Mouse (Mus musculus) embryonic facial prominence, embryonic 12.5 days (tissue): ENCODE measurements around the gene Thada. TPM values are rescaled to one million over a fixed set of nuclear protein-coding genes. Genes with fewer than 3 reads are reported as not detected.
"Not testable (repeated sequence)": the region's sequence is repeated elsewhere in the genome, so short reads cannot be mapped to it uniquely, and the experiment has no call there.

ENCODE experiments used
- ATAC-seq: fragments of 200-750 bp; cut with Nextera tagmentation; 2 replicates; pipeline ENCODE4 v1.8.0; 2017; ENCODE audit not compliant: insufficient number of reproducible peaks, insufficient read depth, low FRiP score, low TSS enrichment
- H3K27ac ChIP-seq: fragments of 300-500 bp; sonication (generic); 2 replicates; pipeline ENCODE4 v1.5.1; 2016; ENCODE audit warnings: mild to moderate bottlenecking
- H3K27me3 ChIP-seq: fragments of 300-500 bp; sonication (generic); 2 replicates; pipeline ENCODE4 v1.6.1; 2016; ENCODE audit warnings: mild to moderate bottlenecking, moderate library complexity
- H3K36me3 ChIP-seq: fragments of 300-500 bp; sonication (generic); 2 replicates; pipeline ENCODE4 v1.6.1; 2016; ENCODE audit warnings: mild to moderate bottlenecking
- H3K4me1 ChIP-seq: fragments of 300-500 bp; sonication (generic); 2 replicates; pipeline ENCODE4 v1.6.1; 2016
- H3K4me2 ChIP-seq: fragments of 300-500 bp; sonication (generic); replicated peaks from 2 replicates; pipeline ENCODE4 v1.6.1; 2016; ENCODE audit warnings: mild to moderate bottlenecking, moderate library complexity
- H3K4me3 ChIP-seq: fragments of 300-500 bp; sonication (generic); 2 replicates; pipeline ENCODE4 v1.5.1; 2016; ENCODE audit warnings: mild to moderate bottlenecking
- H3K9ac ChIP-seq: fragments of 300-500 bp; sonication (generic); 2 replicates; pipeline ENCODE4 v1.6.1; 2016; ENCODE audit warnings: mild to moderate bottlenecking, moderate library complexity
- H3K9me3 ChIP-seq: fragments of 300-500 bp; sonication (generic); 2 replicates; pipeline ENCODE4 v1.6.1; 2016; ENCODE audit warnings: mild to moderate bottlenecking, moderate library complexity
- WGBS: fragments of 180-500 bp; shearing (Covaris S2); methylation state at CpG from one replicate; pipeline ENCODE4 v1.1.7; 2016; 5-methylcytosine and 5-hydroxymethylcytosine counted together
- polyA plus RNA-seq: library from polyadenylated mRNA; unstranded; fragments of >200 nt; fragmentation: Nextera tagmentation; extraction: Ambion mirVana; gene quantifications from 2 replicates; pipeline ENCODE4 v1.2.1, GENCODE M21; 2016

Gene Thada
- polyA plus RNA-seq, 1 experiment from 2014 or later: 10.2 TPM

DNA sequence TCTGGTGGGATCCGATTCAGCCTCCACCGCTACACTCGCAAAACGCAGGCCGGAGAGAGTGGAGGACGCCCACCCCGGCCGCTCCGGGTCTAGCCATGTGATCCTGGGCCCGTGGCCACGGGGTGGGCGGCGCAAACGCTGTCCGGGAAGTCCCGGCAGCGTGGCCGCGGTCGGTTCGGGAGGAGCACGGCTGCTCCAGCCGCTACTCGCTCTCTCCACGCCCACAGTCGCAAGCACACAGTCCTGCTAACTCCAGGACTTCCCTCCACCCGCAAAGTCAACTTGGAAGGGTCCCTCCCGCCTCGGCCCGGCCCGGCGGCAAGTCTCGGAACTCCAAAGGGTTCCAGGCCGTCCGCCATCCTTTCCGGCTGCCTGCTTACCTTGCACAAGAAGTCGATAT lies 278.7 kb downstream of the Thada start:
- not testable (repeated sequence) for ATAC-seq, H3K9me3 ChIP-seq, H3K27me3 ChIP-seq
- H3K4me2 ChIP-seq: peak overlapping the region; percentile 78
- H3K9ac ChIP-seq: peak overlapping the region; percentile 99
- under 1% methylated on average over 16 of the region's 37 CpGs for WGBS
- H3K4me1 ChIP-seq: peaks cover 30% of the 10 kb centered on the region
- peak overlapping the region; percentile 96 for H3K4me3 ChIP-seq
- peaks cover 25% of the 10 kb centered on the region for H3K36me3 ChIP-seq
- peak overlapping the region; percentile 98 for H3K27ac ChIP-seq

DNA sequence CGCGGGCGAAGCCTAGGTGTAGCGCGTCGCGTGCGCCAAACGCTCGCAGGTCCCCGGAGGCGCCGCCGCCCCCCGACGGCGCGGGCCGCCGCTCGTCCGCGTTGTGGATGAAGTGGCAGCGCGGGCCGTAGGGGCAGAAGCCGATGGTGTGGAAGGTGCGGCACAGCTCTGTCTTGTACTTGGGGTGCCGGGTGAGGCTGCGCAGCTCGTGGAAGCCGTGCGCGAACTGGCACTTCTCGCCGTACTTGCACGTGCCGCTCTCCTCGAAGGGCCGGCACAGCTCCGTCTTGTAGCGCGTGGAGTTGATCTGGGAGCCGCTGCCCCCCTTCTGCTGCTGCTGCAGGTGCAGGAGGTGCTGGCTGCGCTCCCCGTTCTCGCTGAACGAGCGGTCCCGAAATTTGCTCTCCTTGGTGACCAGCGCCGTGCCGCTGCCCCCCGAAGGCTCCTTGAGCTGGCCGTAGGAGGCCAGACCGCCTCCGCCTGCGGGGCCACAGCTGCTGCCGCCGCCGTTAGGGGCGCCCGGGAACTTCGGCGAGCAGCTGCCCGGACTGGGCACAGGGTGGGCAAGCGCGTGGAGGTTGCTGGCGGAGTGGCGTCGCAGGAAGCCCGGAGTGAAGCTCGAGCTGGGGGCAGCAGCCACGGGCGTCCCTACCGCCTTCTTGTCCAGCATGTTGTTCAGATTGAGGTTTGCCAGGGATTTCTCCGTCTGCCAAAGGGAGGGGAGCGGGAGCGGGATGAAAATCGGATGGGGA lies 279.4 kb downstream of the Thada start:
- H3K4me2 ChIP-seq: peak overlapping the region; percentile 70
- no peaks in the 10 kb centered on the region for H3K27me3 ChIP-seq
- H3K27ac ChIP-seq: peak overlapping the region; percentile 98
- peak overlapping the region; percentile 96 for H3K4me3 ChIP-seq
- peaks cover 18% of the 10 kb centered on the region for H3K36me3 ChIP-seq
- H3K4me1 ChIP-seq: peaks cover 36% of the 10 kb centered on the region
- no peaks in the 10 kb centered on the region for H3K9me3 ChIP-seq
- peak overlapping the region; percentile 99 for H3K9ac ChIP-seq
- WGBS: under 1% methylated on average over 80 of the region's 80 CpGs
- no peak for ATAC-seq

DNA sequence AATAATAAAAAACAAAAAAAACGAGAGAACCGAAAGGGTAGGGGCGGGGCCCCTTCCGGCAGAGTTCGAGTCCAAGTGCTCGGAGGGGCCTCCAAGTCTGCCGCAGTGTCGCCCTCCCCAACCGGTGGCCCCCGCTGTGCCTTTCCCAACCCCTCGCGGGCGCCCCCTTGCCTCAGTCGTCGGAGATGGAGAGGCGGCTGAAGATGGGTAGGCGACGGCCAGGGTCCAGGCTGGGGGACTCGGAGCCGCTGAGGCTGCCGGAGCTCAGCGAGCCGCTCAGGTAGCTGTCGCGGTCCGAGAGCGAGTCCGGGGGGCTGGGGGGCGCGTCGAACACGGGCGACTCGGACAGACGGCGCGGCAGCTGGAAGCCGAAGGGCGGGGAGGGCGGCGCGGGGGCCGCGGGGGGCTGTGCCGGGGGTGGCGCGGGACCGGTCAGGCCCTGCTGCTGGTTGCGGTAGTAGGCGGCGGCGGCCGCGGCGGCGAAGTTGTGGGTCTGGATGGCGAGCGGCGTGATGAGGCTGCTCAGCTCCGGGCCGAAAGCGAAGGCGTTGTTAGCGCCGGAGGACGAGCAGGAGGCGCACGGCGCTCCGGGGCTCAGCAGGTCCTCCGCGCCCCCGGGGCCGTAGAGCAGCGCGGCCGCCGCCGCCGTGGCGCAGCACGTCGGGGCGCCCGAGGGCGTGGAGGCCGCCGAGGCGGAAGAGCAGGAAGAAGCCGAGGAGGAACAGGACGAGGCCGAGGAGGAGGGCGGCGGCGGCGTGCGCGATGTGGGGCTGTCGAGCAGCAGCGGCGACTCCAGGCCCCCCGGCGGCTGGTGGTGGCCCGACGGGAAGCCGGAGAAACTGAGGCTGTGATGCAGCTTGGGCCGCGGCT lies 280.2 kb downstream of the Thada start:
- WGBS: under 1% methylated on average over 94 of the region's 108 CpGs
- Histone ChIP-seq H3K9ac (peak overlapping the region; percentile 99), H3K27ac (peak overlapping the region; percentile 98), H3K27me3 (no peaks in the 10 kb centered on the region), H3K36me3 (peaks cover 16% of the 10 kb centered on the region), H3K4me3 (peak overlapping the region; percentile 96), H3K4me1 (peaks cover 44% of the 10 kb centered on the region), H3K9me3 (no peaks in the 10 kb centered on the region), H3K4me2 (peak overlapping the region; percentile 70)
- ATAC-seq: no peak

DNA sequence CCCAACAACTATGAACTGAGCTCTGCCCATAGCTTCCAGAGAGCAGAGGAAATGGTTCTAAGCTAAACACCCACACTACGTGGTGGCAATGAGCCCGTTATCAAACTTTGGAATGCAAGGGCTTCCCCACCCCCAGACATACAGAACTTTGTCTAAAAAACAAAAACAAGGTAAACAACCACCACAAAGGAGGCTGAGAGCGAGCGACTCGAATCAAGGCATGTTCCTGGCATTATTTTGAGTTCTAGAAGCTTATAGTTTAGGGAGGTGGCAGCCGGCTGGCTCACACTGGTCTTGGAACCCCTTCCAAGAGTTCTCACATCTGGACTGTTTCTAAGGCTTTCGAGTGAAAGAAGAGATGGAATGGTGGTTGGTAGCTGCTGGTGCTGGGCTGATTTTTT lies 281.0 kb downstream of the Thada start:
- Histone ChIP-seq H3K27ac (peak overlapping the region; percentile 98), H3K4me1 (peaks cover 49% of the 10 kb centered on the region)
- 2% methylated on average over 7 of the region's 7 CpGs for whole genome bisulfite sequencing

DNA sequence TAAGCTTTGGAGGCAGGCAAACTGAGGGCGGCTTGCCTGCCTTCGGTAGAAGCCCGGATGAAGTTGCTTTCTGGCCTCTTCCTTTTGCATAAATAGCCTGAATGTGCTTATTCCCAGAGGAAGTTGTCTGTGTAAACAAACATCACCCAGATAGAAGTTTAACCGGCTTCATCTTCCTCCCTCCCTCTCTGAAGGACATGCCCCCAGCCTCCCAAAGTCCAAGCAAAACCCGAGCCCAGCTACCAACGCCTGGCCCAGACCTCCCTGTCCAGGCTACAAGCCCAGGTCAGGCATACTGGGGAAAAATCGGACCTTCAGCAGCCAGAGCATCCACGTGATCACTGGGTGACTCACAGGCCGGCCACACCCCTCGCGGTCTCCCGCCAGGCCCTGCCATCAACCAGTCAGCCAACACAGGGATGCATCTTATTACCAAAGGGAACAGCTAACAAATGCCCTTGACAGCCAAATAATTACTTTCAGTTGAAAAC lies 282.7 kb downstream of the Thada start:
- Histone ChIP-seq H3K36me3 (peaks cover 16% of the 10 kb centered on the region), H3K27me3 (no peaks in the 10 kb centered on the region), H3K27ac (peak overlapping the region; percentile 95), H3K9ac (peak overlapping the region; percentile 55), H3K4me2 (peak overlapping the region; percentile 75), H3K9me3 (no peaks in the 10 kb centered on the region), H3K4me3 (peak overlapping the region; percentile 43), H3K4me1 (peaks cover 39% of the 10 kb centered on the region)
- no peak for ATAC-seq
- under 1% methylated on average over 12 of the region's 12 CpGs for WGBS

More for the DNA sequence above, 281.0 kb downstream of the Thada start:
- peaks cover 16% of the 10 kb centered on the region for H3K36me3 ChIP-seq
- peak overlapping the region; percentile 99 for H3K9ac ChIP-seq
- no peaks in the 10 kb centered on the region for H3K27me3 ChIP-seq
- peak overlapping the region; percentile 96 for H3K4me3 ChIP-seq
- no peak for ATAC-seq
- H3K9me3 ChIP-seq: no peaks in the 10 kb centered on the region
- peak overlapping the region; percentile 70 for H3K4me2 ChIP-seq

DNA sequence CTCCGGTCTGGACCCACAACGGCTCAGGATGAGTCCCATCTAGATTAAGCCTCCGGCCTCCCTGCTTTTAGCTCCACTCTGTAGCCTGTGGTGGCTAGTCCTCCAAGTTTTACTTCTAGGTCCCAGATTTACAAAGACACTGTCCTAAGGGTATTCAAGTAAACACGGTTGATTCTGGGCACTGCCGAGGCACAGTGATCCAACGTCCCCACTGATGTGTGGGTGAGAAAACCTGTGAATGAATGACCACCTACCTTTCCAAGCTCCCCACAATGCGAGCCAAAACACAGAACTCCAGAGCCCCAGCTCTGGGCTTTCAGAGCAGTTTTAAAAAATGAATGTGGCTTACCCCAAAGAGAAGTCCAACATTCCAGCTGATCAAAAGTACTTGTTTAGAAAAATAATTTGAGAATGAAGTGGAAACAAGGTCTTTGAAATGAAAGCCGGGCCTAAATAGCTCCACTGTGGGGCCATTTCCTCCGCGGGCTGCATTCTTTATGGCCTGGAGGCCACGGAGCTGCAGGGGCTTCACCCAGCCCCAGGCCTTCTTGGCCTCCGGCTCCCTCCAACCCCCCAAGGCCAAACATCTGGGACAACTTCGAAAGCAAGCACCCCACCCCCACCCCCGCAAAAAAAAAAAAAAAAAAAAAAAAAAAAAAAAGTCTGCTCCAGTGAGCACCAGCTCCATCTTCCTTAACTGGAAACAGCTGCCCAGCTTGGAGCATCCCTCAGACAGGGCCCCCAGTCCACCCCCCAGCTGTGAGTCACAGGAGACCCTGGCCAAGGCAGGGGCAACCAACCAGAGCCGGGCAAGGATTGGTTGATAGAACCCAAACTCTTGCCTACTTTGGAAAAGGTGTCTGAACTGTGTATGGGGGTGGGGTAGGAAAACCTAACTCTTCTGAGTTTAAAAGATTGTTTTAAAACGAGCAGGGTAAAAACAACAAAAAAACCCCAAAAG lies 283.4 kb downstream of the Thada start:
- peak; percentile 7; the same call in 1 of the 2 replicates for ATAC-seq
- Histone ChIP-seq H3K9ac (peak overlapping the region; percentile 55), H3K27me3 (no peaks in the 10 kb centered on the region), H3K4me3 (peak overlapping the region; percentile 43), H3K27ac (peak overlapping the region; percentile 95), H3K36me3 (peaks cover 16% of the 10 kb centered on the region), H3K4me2 (peak overlapping the region; percentile 75), H3K9me3 (no peaks in the 10 kb centered on the region), H3K4me1 (peaks cover 39% of the 10 kb centered on the region)
- WGBS: 18% methylated on average over 15 of the region's 16 CpGs

DNA sequence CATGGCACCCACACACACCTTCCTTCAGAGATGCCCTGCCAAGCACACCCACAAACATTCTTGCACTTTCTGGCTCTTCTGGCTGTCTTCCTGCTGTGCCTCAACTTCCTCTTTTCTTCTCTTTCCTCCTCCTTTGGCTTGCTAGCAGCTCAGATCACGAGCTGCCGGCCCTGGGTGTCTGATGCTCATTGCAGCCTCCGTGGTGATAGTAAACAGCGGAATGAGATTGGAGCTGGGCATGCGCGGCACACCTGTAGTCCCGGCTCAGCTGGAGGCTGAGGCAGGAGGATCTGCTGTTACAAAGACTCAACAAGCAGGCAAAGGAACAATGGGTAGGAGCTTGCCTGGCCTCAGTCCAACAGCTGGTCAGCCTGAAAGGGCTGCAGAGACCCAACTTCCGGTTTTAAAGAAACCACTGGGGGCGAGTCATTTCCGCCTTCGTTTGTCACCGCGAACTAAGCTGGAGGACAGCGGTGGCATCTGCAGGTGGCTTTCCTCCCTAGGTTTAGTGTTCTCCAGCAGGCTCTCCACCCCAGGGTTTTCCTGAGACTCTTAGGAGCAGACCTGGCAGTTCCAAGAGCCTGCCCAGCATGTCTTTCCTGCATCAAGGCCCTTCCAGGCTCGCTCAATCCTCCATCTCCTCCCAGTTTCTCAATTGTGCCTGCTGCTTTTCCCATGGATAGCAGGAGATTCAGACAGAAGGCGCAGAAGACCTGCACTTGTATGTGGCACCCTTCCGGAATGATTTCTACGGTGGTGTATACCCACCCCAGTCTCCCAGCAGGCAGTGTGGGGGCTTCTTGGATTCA lies 284.3 kb downstream of the Thada start:
- no peaks in the 10 kb centered on the region for H3K27me3 ChIP-seq
- peaks cover 39% of the 10 kb centered on the region for H3K4me1 ChIP-seq
- peak overlapping the region; percentile 95 for H3K27ac ChIP-seq
- H3K4me2 ChIP-seq: peak overlapping the region; percentile 75
- no peaks in the 10 kb centered on the region for H3K9me3 ChIP-seq
- H3K4me3 ChIP-seq: no peak overlapping the region
- ATAC-seq: no peak
- H3K9ac ChIP-seq: 0 out of 2 replicates have a peak overlapping the region, but pooled peaks have one; percentile 2
- WGBS: 64% methylated on average over 18 of the region's 18 CpGs
- H3K36me3 ChIP-seq: peaks cover 16% of the 10 kb centered on the region

DNA sequence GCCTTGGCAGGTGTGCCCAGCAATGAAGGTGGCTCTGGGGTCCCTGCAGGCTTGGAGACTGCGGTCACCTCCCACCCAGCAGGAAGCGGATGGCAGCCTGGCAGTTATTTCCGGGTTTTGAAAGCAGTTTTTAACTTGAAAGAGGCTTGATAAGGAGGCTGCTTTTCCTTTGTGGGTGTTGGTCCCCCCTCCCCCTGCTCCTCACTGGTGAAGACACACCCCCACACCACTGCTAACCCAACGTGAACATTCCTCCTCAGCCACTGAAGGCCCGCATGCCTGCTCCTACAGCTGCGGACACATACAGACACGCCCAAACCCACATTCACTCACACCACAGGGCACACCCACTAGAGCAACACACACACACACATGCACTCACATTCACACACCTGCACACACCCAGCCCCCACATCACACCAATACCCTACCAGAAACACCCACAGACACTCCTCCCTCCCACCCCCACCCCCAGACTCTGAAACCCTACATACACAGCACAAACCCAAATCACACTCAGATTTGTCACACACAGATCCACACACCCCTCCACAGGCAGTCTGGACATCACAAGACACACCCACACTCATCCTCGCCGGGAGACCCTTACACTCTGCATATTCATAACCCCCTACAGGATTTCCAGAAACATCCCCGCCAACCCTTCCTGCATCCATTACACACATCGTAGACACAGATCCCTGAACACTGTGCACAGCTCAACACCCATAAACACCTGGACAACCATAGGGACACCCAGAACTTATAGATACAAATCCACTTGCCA lies 285.1 kb downstream of the Thada start:
- H3K4me3 ChIP-seq: no peak overlapping the region
- 0 out of 2 replicates have a peak overlapping the region, but pooled peaks have one; percentile 0 for H3K4me2 ChIP-seq
- H3K27ac ChIP-seq: peak overlapping the region; percentile 95
- no peak for ATAC-seq
- H3K36me3 ChIP-seq: peaks cover 8% of the 10 kb centered on the region
- H3K27me3 ChIP-seq: no peaks in the 10 kb centered on the region
- no peaks in the 10 kb centered on the region for H3K9me3 ChIP-seq
- peaks cover 39% of the 10 kb centered on the region for H3K4me1 ChIP-seq
- peak overlapping the region; percentile 22; the same call in 1 of the 2 replicates for H3K9ac ChIP-seq
- WGBS: 40% methylated on average over 11 of the region's 11 CpGs

DNA sequence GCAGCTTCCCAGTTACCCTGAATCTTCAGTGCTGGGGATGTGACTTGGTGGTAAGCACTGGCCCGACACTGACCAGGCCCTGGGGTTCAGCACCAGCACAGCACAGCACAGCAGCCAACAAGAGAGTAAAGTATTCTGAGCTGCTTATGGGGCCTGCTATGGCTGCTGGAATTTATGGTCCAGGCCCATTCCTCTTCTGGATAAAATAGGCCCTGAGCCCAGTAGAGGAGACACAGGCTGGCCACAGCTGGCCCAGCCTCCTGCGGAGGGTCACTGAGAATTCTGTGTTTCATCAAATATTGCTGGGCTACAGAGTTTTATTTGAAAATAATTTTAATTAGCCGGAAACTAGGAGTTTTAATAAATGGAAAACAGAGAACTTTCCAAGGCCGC lies 286.0 kb downstream of the Thada start:
- WGBS: 75% methylated on average over 4 of the region's 4 CpGs
- no peak overlapping the region for H3K4me2 ChIP-seq
- peaks cover 39% of the 10 kb centered on the region for H3K4me1 ChIP-seq
- ATAC-seq: no peak
- H3K27me3 ChIP-seq: no peaks in the 10 kb centered on the region
- H3K27ac ChIP-seq: peak overlapping the region; percentile 95
- H3K9ac ChIP-seq: no peak overlapping the region
- 0 out of 2 replicates have a peak, but pooled peaks cover 6% of the 10 kb centered on the region for H3K36me3 ChIP-seq
- H3K4me3 ChIP-seq: no peak overlapping the region
- no peaks in the 10 kb centered on the region for H3K9me3 ChIP-seq
